Mouse (Mus musculus) large intestine, adult 2 months (tissue): ENCODE data around the gene Olfr209. TPM values are rescaled to one million over a fixed set of nuclear protein-coding genes. Genes with fewer than 3 reads are reported as not detected.
"Not testable (repeated sequence)": the region's sequence is repeated elsewhere in the genome, so short reads cannot be mapped to it uniquely, and the experiment has no call there.

ENCODE experiments used
- DNase-seq: peaks from one replicate; pipeline ENCODE4 v3.0.0-alpha.2; 2012; ENCODE audit warnings: low read depth, low spot score
- WGBS: fragments of 180-500 bp; shearing (Covaris S2); methylation state at CpG from one replicate; pipeline ENCODE4 v1.1.7; 2018; 5-methylcytosine and 5-hydroxymethylcytosine counted together
- polyA plus RNA-seq: library from polyadenylated mRNA; depleted of rRNA; stranded (reverse); fragments of >200 nt; gene quantifications from 2 replicates; pipeline ENCODE4 v1.2.3, GENCODE M21; 2012; rRNA removed

Gene Olfr209
- polyA plus RNA-seq: not detected in 2 replicates

GRCm38 (mm10) chr16:59363893-59364292 is at the start of gene Olfr209:
TSS of gene Olfr209 (minus strand) at chr16:59363993.
- DNase-seq: no peak
- 77% methylated on average over 2 of the region's 2 CpGs for WGBS

GRCm38 (mm10) chr16:59413475-59413874 is 49.7 kb upstream of the Olfr209 start:
- 55% methylated on average over 4 of the region's 4 CpGs for WGBS
- no peak for DNase-seq

- DNase-seq: no peak
- WGBS: 64% methylated on average over 2 of the region's 2 CpGs
Measured at GRCm38 (mm10) chr16:59409800-59410199, 46.0 kb upstream of the Olfr209 start.

GRCm38 (mm10) chr16:59409341-59409748 is 45.6 kb upstream of the Olfr209 start:
- 72% methylated on average over 15 of the region's 15 CpGs for WGBS
- no peak for DNase-seq

DNA sequence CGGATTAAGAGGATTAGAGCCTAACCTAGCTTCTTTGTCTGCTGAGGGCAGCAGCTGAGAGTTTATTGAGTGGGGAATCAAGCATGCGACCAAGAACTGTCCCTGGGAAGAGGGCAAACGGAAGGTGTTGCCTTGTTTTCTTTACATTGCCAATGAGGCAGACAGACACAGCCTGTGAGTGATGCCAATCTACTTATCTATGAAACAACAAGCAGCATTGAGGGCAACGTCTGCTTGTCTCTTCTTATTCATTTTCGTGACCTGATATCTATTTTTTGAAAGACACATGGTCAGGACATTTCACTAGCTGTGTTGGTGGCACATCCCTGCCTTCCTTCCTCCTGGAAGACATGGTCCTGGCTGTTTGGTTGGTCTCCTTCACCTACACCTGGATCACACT is 43.2 kb upstream of the Olfr209 start, which contains the start of gene Gabrr3:
Gabrr3 (plus strand) TSS at position 301 of the 400 bp plus-strand sequence.
- WGBS: 63% methylated on average over 5 of the region's 5 CpGs

GRCm38 (mm10) chr16:59404798-59405197 is 41.0 kb upstream of the Olfr209 start:
- 70% methylated on average over 9 of the region's 9 CpGs for WGBS
- DNase-seq: no peak

More for the DNA sequence above, 43.2 kb upstream of the Olfr209 start, which contains the start of gene Gabrr3:
- no peak for DNase-seq

DNA sequence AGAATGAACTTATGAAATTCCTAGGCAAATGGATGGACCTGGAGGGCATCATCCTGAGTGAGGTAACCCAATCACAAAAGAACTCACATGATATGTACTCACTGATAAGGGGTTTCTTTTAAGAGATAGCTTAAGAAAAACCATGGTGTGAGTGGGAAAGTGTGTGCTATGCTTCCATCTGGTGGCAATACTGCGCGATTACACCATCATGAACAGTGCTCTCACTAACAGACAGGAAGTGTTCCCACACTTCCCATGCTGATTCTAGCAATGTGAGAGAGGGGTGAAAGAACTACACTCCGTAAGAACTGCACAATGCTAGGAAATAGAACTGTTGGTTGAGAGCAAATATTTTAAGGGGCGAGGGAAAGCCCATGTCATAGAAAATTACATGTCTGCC is 39.9 kb upstream of the Olfr209 start:
- 12% methylated on average over 4 of the region's 4 CpGs for WGBS
- DNase-seq: no peak

DNA sequence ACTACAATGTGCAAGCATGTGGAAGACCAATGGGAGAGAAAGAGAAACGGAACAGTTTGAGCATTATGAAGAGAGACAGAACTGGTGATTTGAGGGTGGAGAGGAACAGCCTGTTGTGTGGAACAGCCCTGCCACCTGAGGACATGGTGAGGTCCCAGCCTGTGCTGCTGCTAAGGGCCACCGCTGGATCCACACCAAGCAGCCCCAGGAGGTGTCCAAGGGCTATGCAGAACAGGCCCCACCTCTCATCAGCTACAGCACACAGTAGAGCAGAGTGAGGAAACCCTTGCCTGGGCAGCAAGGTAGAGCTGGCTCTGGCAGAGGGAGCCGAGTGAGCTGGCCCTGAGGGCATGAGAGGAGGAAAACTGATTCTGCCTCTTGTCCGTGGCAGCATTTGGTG is 38.2 kb upstream of the Olfr209 start:
- WGBS: 79% methylated on average over 4 of the region's 4 CpGs
- no peak for DNase-seq

- 77% methylated on average over 7 of the region's 7 CpGs for WGBS
- no peak for DNase-seq
Measured at GRCm38 (mm10) chr16:59401102-59401501, 37.3 kb upstream of the Olfr209 start.

GRCm38 (mm10) chr16:59393300-59393699 is 29.5 kb upstream of the Olfr209 start:
- no peak for DNase-seq
- WGBS: 56% methylated on average over 3 of the region's 3 CpGs

DNA sequence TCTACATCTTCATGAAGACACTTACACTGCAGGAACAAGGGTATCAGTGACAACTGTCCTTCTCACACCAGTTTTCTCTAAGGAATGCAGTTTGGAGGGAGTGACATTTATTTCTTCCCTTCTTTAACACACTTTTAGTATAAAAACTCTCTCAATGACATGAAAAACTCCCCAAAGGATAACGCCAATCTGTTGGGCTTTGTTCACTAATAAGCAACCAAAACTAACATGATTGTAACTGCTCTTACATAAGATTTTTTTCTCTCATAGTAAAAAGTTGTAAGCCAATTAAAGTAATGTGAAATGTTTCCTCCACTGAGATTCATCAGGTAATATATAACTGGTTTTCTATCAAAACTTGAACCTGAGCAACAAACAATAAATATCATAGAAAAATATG is 14.6 kb downstream of the Olfr209 start, which contains the start of gene Olfr206:
Olfr206 (minus strand) TSS at position 101 of the 400 bp plus-strand sequence.
- WGBS: 70% methylated on average over 1 of the region's 1 CpGs
- no peak for DNase-seq

DNA sequence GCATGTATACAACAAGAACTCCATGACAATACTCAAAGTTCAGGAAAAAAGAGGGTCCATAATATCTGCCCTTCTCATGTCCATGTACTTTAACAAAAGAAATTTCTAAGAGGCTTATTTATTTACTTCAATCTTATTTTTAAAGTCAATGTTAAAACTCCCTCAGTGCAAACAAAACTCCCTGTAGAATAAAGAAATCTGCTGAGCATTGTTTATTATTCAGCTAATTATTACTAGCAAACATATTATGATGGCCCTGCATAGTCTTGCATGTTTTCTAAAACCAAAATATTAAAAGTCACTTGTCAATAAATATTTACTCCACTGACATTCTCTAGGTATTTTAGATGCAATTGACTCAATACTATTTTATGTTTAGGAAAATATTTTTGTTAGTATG is 32.8 kb downstream of the Olfr209 start, which contains the start of gene Olfr205:
Olfr205 (minus strand) TSS at position 101 of the 400 bp plus-strand sequence.
- no peak for DNase-seq

- DNase-seq: not testable (repeated sequence)
- WGBS: 25% methylated on average over 1 of the region's 1 CpGs
Measured at GRCm38 (mm10) chr16:59323262-59323661, 40.5 kb downstream of the Olfr209 start.

DNA sequence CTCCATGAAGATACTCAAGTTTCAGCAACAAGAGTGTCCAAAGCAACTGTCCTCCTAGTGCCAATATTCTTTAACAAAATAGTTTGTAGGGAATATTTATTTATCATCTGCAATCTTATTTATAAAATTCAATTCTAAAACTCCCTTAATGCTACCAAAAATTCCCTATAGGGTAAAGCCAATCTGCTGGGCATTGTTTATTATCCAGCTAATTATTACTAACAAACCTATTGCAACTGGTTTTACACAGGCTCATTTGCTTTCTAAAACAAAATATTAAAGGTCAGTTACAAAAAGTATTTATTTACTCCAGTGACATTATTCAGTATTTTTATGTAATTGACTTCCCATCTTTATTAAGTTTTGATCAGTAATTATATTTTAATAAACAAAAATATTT is 45.6 kb downstream of the Olfr209 start, which contains the start of gene Olfr204:
Olfr204 (minus strand) TSS at position 101 of the 400 bp plus-strand sequence.
- DNase-seq: no peak

Other genes with a start within 250 kb of the Olfr209 start
- not detected in 2 replicates for gene Olfr194, start 242.9 kb downstream of the Olfr209 start, polyA plus RNA-seq
- not detected in 2 replicates for gene Olfr195, start 216.9 kb downstream of the Olfr209 start, polyA plus RNA-seq
- gene Olfr196, start 193.5 kb downstream of the Olfr209 start, polyA plus RNA-seq: not detected in 2 replicates
- not detected in 2 replicates for gene Olfr198, start 160.5 kb downstream of the Olfr209 start, polyA plus RNA-seq
- gene Olfr199, start 144.2 kb downstream of the Olfr209 start, polyA plus RNA-seq: not detected in 2 replicates
- not detected in 2 replicates for gene Olfr201, start 91.4 kb downstream of the Olfr209 start, polyA plus RNA-seq
- not detected in 2 replicates for gene Olfr202, start 77.2 kb downstream of the Olfr209 start, polyA plus RNA-seq
- not detected in 2 replicates for gene Olfr203, start 65.1 kb downstream of the Olfr209 start, polyA plus RNA-seq
- not detected in 2 replicates for gene Olfr204, start 45.7 kb downstream of the Olfr209 start, polyA plus RNA-seq
- not detected in 2 replicates for gene Olfr205, start 32.9 kb downstream of the Olfr209 start, polyA plus RNA-seq
- gene Olfr206, start 14.7 kb downstream of the Olfr209 start, polyA plus RNA-seq: not detected in 2 replicates
- not detected in 2 replicates for gene Gabrr3, start 43.3 kb upstream of the Olfr209 start, polyA plus RNA-seq
- gene Riox2, start 107.8 kb upstream of the Olfr209 start, polyA plus RNA-seq: 5.7 and 5.8 TPM in 2 replicates
- gene Crybg3, start 237.0 kb upstream of the Olfr209 start, polyA plus RNA-seq: 3.3 and 4.3 TPM in 2 replicates